18 mouse cellular contexts compared by ENCODE assay signal in genomic region chr11:113308256-113308941, GRCm38 (mm10).
DNase-seq lines count a peak whose midpoint lies in the region; ATAC-seq lines count a peak whose summit lies in the region.
"Had no signal": no experiment of that assay in that cellular context is flagged by ENCODE, and none has a peak within 500 bp of the region (broad histone marks: within the 10 kb centered on the region; RNA-seq: fewer than 3 reads in every experiment).

No protein-coding gene starts in this region.

- H3K27ac ChIP-seq in neural tube, embryonic 11.5 days (ENCODE audit: low read depth, low read length), result peak overlapping the region; percentile 53; the same call in 1 of the 2 replicates
- H3K27ac ChIP-seq in hindbrain, embryonic 13.5 days, result peak overlapping the region; percentile 83
- peak overlapping the region; percentile 47; the same call in 1 of the 2 replicates for H3K27ac ChIP-seq in midbrain, embryonic 15.5 days
- H3K27ac ChIP-seq in heart, embryonic 11.5 days (ENCODE audit: low read depth, low read length), result no peak overlapping the region
- H3K27ac ChIP-seq: limb, embryonic 13.5 days; liver, embryonic 15.5 days had no signal

- peaks cover 2% of the 10 kb centered on the region; the same call in 1 of the 2 replicates for H3K36me3 ChIP-seq in neural tube, embryonic 11.5 days (ENCODE audit: control insufficient read depth, insufficient read depth, low read length)
- peaks cover 18% of the 10 kb centered on the region for H3K36me3 ChIP-seq in hindbrain, embryonic 13.5 days
- peaks cover 10% of the 10 kb centered on the region; the same call in 1 of the 2 replicates for H3K36me3 ChIP-seq in midbrain, embryonic 15.5 days (replicated peaks)
- H3K36me3 ChIP-seq in heart, embryonic 11.5 days (ENCODE audit: control insufficient read depth, insufficient read depth, low read length), result no peaks in the 10 kb centered on the region
- H3K36me3 ChIP-seq: liver, embryonic 15.5 days had no signal

- H3K4me1 ChIP-seq in neural tube, embryonic 11.5 days (ENCODE audit: control insufficient read depth, insufficient read depth, low read length), result peaks cover 11% of the 10 kb centered on the region
- H3K4me1 ChIP-seq in hindbrain, embryonic 13.5 days (replicated peaks), result peaks cover 25% of the 10 kb centered on the region
- H3K4me1 ChIP-seq in midbrain, embryonic 15.5 days, result peaks cover 16% of the 10 kb centered on the region
- H3K4me1 ChIP-seq in heart, embryonic 11.5 days (ENCODE audit: control insufficient read depth, insufficient read depth, low read length), result no peaks in the 10 kb centered on the region
- H3K4me1 ChIP-seq: heart, embryonic 12.5 days; liver, embryonic 15.5 days had no signal

- ATAC-seq in neural tube, embryonic 11.5 days (ENCODE audit: insufficient read depth, low FRiP score, low TSS enrichment), result peak; percentile 80
- 0 out of 2 replicates have a peak, but pooled peaks have one; percentile 18 for ATAC-seq in hindbrain, embryonic 13.5 days (ENCODE audit: low FRiP score)
- no peak for ATAC-seq in midbrain, embryonic 15.5 days (replicated peaks)
- no peak for ATAC-seq in heart, embryonic 11.5 days (replicated peaks; ENCODE audit: insufficient number of reproducible peaks, low FRiP score, low TSS enrichment)

- 45% methylated on average over 4 of the region's 4 CpGs for WGBS in neural tube, embryonic 11.5 days
- WGBS in hindbrain, embryonic 13.5 days, result 26% methylated on average over 4 of the region's 4 CpGs
- WGBS in midbrain, embryonic 15.5 days, result 42% methylated on average over 4 of the region's 4 CpGs
- WGBS in heart, embryonic 11.5 days (ENCODE audit: insufficient replicate concordance), result 76% methylated on average over 4 of the region's 4 CpGs

- no peak overlapping the region for H3K9ac ChIP-seq in neural tube, embryonic 11.5 days (ENCODE audit: low read length)
- no peak overlapping the region for H3K9ac ChIP-seq in hindbrain, embryonic 13.5 days
- H3K9ac ChIP-seq in midbrain, embryonic 15.5 days, result no peak overlapping the region
- H3K9ac ChIP-seq in heart, embryonic 11.5 days (ENCODE audit: low read depth, low read length), result no peak overlapping the region
- H3K9ac ChIP-seq: heart, embryonic 12.5 days; limb, embryonic 13.5 days; liver, embryonic 15.5 days had no signal

- no peak overlapping the region for H3K4me3 ChIP-seq in neural tube, embryonic 11.5 days (ENCODE audit: low read depth, low read length)
- H3K4me3 ChIP-seq in hindbrain, embryonic 13.5 days, result no peak overlapping the region
- no peak overlapping the region for H3K4me3 ChIP-seq in midbrain, embryonic 15.5 days
- H3K4me3 ChIP-seq in heart, embryonic 11.5 days (ENCODE audit: low read depth, low read length), result no peak overlapping the region
- H3K4me3 ChIP-seq: heart, embryonic 12.5 days; limb, embryonic 13.5 days; liver, embryonic 15.5 days had no signal

- no peaks in the 10 kb centered on the region for H3K27me3 ChIP-seq in neural tube, embryonic 11.5 days (ENCODE audit: control insufficient read depth, insufficient read depth, low read length)
- 0 out of 2 replicates have a peak, but pooled peaks cover 2% of the 10 kb centered on the region for H3K27me3 ChIP-seq in hindbrain, embryonic 13.5 days
- H3K27me3 ChIP-seq in midbrain, embryonic 15.5 days (replicated peaks), result no peaks in the 10 kb centered on the region
- no peaks in the 10 kb centered on the region for H3K27me3 ChIP-seq in heart, embryonic 11.5 days (ENCODE audit: control insufficient read depth, insufficient read depth, low read length)
- H3K27me3 ChIP-seq: heart, embryonic 12.5 days; limb, embryonic 13.5 days; liver, embryonic 15.5 days had no signal

- DNase-seq in neural tube, embryonic 11.5 days (ENCODE audit: low spot score), result peak; percentile 65
- no peak for DNase-seq in neural tube, embryonic 10.5 days (ENCODE audit: extremely low spot score, low spot score)
- DNase-seq in natural killer cell, adult 2 months (ENCODE audit: low spot score in 2 of 2), result no peak
- DNase-seq in kidney, postnatal 36 days, result no peak
- DNase-seq: adrenal gland, postnatal 10 days; cerebellum, adult 9-11 months; gastrocnemius, postnatal 25 days; heart, postnatal 4 days; kidney, adult 2 months; kidney, postnatal 4 days; lung, postnatal 10 days; right cerebral cortex, postnatal 25 days had no signal

- H3K9me3 ChIP-seq in neural tube, embryonic 11.5 days (ENCODE audit: control insufficient read depth, low read length), result 0 out of 2 replicates have a peak, but pooled peaks cover 3% of the 10 kb centered on the region
- peaks cover 5% of the 10 kb centered on the region; the same call in 1 of the 2 replicates for H3K9me3 ChIP-seq in hindbrain, embryonic 13.5 days
- no peaks in the 10 kb centered on the region; the same call in 1 of the 2 replicates for H3K9me3 ChIP-seq in midbrain, embryonic 15.5 days
- no peaks in the 10 kb centered on the region for H3K9me3 ChIP-seq in heart, embryonic 11.5 days (replicated peaks; ENCODE audit: control insufficient read depth, low read length)
- H3K9me3 ChIP-seq: heart, embryonic 12.5 days; liver, embryonic 15.5 days had no signal

- H3K4me2 ChIP-seq in neural tube, embryonic 11.5 days (ENCODE audit: low read depth), result no peak overlapping the region
- H3K4me2 ChIP-seq in hindbrain, embryonic 13.5 days, result no peak overlapping the region
- no peak overlapping the region for H3K4me2 ChIP-seq in midbrain, embryonic 15.5 days
- H3K4me2 ChIP-seq in heart, embryonic 11.5 days, result no peak overlapping the region
- H3K4me2 ChIP-seq: heart, embryonic 12.5 days; limb, embryonic 13.5 days; liver, embryonic 15.5 days had no signal

Comparison
In these comparisons a context has a peak if more than half of its experiments do, and no peak if none do; other contexts are left out.
1. ATAC-seq: peak in neural tube, embryonic 11.5 days (single experiment) and hindbrain, embryonic 13.5 days (single experiment); none in midbrain, embryonic 15.5 days (single experiment) and heart, embryonic 11.5 days (single experiment).